Mouse (Mus musculus) layer of hippocampus, adult 2 months (tissue): ENCODE results near the gene Gjb4. TPM values are rescaled to one million over a fixed set of nuclear protein-coding genes. Genes with fewer than 3 reads are reported as not detected.

Experiments used
- DNase-seq, 2 experiments: peaks; one replicate each; pipeline ENCODE4 v3.0.0; 2022; ENCODE audit warnings: low spot score in 2 of 2
- H3K27ac ChIP-seq: fragments of 200-600 bp; 2 replicates; pipeline ENCODE4 v1.8.1; 2022
- H3K4me3 ChIP-seq: fragments of 200-600 bp; 2 replicates; pipeline ENCODE4 v1.8.1; 2022; ENCODE audit warnings: mild to moderate bottlenecking
- CTCF ChIP-seq: fragments of 200-600 bp; conservative IDR thresholded peaks from 2 replicates; pipeline ENCODE4 v1.8.1; 2022; ENCODE audit warnings: antibody characterized with exemption, mild to moderate bottlenecking, moderate library complexity
- long read RNA-seq, 2 experiments: library from polyadenylated mRNA; stranded (forward); transcript quantifications; one replicate each; pipeline ENCODE4 v2.0.0; 2021; ENCODE audit warnings: borderline mapping rate in 2 of 2
- total RNA-seq, 2 experiments: library from RNA; stranded (reverse); gene quantifications; 2 replicates each; pipeline ENCODE4 v1.2.3; 2021

Gjb4 gene
- not detected for total RNA-seq
- long read RNA-seq, experiment 1: 0 reads
- long read RNA-seq, experiment 2: 0 reads

- Histone ChIP-seq H3K27ac (no peak within 1 kb of the TSS), H3K4me3 (no peak within 1 kb of the TSS)
- TF ChIP-seq CTCF: no peak
- DNase-seq: no peak
Observed at GRCm38 (mm10) chr4:127353951-127354438, at the start of gene Gjb4. Gene Gjb4, minus strand, starts transcription at chr4:127354081.

- DNase-seq: no peak
- H3K4me3 ChIP-seq: no peak overlapping the region
- H3K27ac ChIP-seq: no peak overlapping the region
- no peak for TF ChIP-seq CTCF
Observed at GRCm38 (mm10) chr4:127402614-127403013, 48.7 kb upstream of the Gjb4 start.

GRCm38 (mm10) chr4:127402166-127402565 lies 48.3 kb upstream of the Gjb4 start:
- H3K27ac ChIP-seq: no peak overlapping the region
- no peak for TF ChIP-seq CTCF
- no peak overlapping the region for H3K4me3 ChIP-seq
- no peak for DNase-seq

GRCm38 (mm10) chr4:127400165-127401145 lies 46.6 kb upstream of the Gjb4 start:
- no peak overlapping the region for H3K27ac ChIP-seq
- DNase-seq: no peak

GRCm38 (mm10) chr4:127395591-127395990 lies 41.7 kb upstream of the Gjb4 start:
- Histone ChIP-seq H3K4me3 (no peak overlapping the region), H3K27ac (no peak overlapping the region)
- DNase-seq: no peak
- TF ChIP-seq CTCF: no peak

More at GRCm38 (mm10) chr4:127400165-127401145, 46.6 kb upstream of the Gjb4 start:
- TF ChIP-seq CTCF: no peak
- no peak overlapping the region for H3K4me3 ChIP-seq

GRCm38 (mm10) chr4:127389645-127390044 lies 35.8 kb upstream of the Gjb4 start:
- no peak overlapping the region for H3K4me3 ChIP-seq
- H3K27ac ChIP-seq: no peak overlapping the region
- TF ChIP-seq CTCF: no peak
- DNase-seq: no peak

- no peak overlapping the region for H3K4me3 ChIP-seq
- DNase-seq: no peak
- no peak overlapping the region for H3K27ac ChIP-seq
- peak; percentile 70 for TF ChIP-seq CTCF
Observed at GRCm38 (mm10) chr4:127377344-127377743, 23.5 kb upstream of the Gjb4 start.

- H3K27ac ChIP-seq: no peak overlapping the region
- DNase-seq: no peak
- peak overlapping the region; percentile 23; the same call in 1 of the 2 replicates for H3K4me3 ChIP-seq
- no peak for TF ChIP-seq CTCF
Observed at GRCm38 (mm10) chr4:127375541-127376177, 21.8 kb upstream of the Gjb4 start.

- Histone ChIP-seq H3K4me3 (no peak overlapping the region), H3K27ac (no peak overlapping the region)
- DNase-seq: no peak
- peak; percentile 50 for TF ChIP-seq CTCF
Observed at GRCm38 (mm10) chr4:127374645-127375044, 20.8 kb upstream of the Gjb4 start.

GRCm38 (mm10) chr4:127373491-127373890 lies 19.6 kb upstream of the Gjb4 start:
- Histone ChIP-seq H3K4me3 (no peak overlapping the region), H3K27ac (no peak overlapping the region)
- no peak for TF ChIP-seq CTCF
- DNase-seq: no peak

GRCm38 (mm10) chr4:127371546-127371945 lies 17.7 kb upstream of the Gjb4 start:
- H3K4me3 ChIP-seq: no peak overlapping the region
- DNase-seq: no peak
- TF ChIP-seq CTCF: no peak
- no peak overlapping the region for H3K27ac ChIP-seq

- peak; percentile 62 for TF ChIP-seq CTCF
- DNase-seq: no peak
- Histone ChIP-seq H3K4me3 (no peak overlapping the region), H3K27ac (no peak overlapping the region)
Observed at GRCm38 (mm10) chr4:127370447-127370846, 16.6 kb upstream of the Gjb4 start.

GRCm38 (mm10) chr4:127368379-127368973 lies 14.6 kb upstream of the Gjb4 start:
- Histone ChIP-seq H3K27ac (no peak overlapping the region), H3K4me3 (no peak overlapping the region)
- DNase-seq: peak; percentile 29 to 84
- TF ChIP-seq CTCF: peak; percentile 94
